Mouse (Mus musculus) left cerebral cortex, adult 11 months (tissue): Measurements from ENCODE around the gene Rai14.

Experiments
- DNase-seq: peaks from one replicate; pipeline ENCODE4 v3.0.0; 2022; ENCODE audit warnings: low spot score

Gene Rai14

GRCm38 (mm10) chr15:10689304-10689703 is 25.1 kb downstream of the Rai14 start:
- no peak for DNase-seq

- no peak for DNase-seq
These were observed 25.7 kb downstream of the Rai14 start for GRCm38 (mm10) chr15:10688686-10689085.

DNA sequence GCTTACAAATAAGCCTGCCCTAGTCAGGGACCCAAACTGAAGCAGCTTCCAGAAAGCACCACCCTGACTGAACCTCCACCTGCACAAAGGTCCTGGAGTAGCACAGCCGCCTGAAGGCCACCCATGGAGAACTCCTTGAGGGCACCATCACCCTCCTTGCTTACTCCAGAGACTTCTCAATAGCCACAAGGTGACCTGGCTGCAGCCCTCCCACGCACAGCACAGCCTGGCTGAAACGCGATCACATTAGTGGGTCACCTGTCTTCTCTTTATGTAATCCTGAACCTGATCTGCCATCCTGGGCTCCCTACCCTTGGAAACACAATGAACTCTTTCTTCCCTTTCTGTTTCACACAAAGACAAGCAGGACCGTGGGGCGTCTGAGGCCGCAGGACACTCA is 27.1 kb downstream of the Rai14 start:
- no peak for DNase-seq

DNA sequence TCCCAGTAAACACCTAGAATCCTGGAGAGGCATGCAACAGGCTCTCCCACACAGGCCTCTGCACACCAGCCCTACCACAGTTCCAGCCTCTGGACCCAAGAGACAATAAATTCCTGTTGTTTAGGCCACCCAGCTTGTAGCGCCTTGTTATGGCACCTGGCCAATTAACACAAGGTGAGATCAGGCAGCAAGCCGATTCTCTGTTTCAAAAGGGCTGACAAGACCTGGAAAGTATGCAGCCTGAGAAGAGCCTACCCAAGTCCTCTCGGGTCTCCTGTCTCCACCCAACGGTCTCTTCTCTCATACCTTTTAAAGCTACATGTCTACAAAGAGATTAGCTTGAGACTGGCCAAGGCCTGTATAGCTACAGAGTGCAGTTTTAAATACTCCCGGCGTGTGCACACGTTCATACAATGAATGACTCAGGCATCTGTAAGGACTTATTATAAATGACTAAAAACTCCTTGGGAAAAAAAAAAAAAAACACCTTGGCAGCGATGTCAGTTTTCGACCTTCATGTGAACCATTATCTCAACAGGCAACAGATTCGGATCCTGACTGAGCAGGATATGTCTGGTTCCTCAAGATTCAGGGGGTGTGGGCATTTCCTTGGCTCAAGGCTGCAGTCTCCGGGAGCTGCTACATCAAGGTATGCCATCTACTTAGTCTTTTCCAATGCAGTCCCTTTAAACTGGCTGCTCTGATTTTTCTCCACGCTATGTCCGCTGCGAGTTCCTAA is 28.6 kb downstream of the Rai14 start:
- DNase-seq = no peak

GRCm38 (mm10) chr15:10683687-10684203 is 30.7 kb downstream of the Rai14 start:
- DNase-seq = no peak

GRCm38 (mm10) chr15:10680514-10680913 is 33.9 kb downstream of the Rai14 start:
- no peak for DNase-seq

GRCm38 (mm10) chr15:10679571-10679970 is 34.9 kb downstream of the Rai14 start:
- no peak for DNase-seq

DNA sequence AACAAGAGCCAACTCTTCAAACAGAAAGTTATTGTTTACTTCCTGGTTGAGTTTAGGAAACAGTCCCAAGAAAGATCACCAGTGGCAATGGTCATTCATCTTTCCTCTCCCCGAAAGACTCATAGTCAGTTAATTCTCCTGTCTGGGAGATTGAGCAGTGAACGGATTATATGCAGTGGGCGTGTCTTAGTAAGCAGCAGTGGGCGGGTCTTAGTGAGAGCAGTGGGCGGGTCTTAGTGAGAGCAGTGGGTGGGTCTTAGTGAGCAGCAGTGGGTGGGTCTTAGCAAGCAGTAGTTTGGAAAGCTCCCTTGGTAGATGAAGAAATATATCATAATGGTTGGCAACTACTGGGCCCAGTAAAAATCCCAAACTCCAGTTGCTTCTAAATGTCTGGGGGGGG is 38.6 kb downstream of the Rai14 start:
- no peak for DNase-seq

- no peak for DNase-seq
These were observed 41.5 kb downstream of the Rai14 start for GRCm38 (mm10) chr15:10672880-10673279.

DNA sequence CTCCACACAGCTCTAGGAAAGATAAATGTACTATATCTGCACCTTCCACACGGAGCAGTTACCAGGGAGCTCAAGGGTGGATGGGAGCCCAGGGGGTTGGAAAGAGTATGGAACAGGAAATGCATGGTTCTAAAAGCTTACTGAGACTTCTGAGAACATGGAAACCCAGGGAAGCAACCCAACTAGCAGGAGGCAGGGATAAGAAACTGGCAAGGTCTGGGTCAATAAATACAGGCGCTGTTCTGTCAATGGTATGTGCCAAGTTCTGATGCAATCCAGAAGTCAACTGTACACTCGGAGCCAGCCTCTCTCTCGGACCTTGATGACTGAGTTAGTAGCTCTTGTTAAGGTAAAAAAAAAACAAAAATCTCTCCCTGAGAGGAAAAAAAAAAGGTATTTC is 42.6 kb downstream of the Rai14 start:
- DNase-seq = no peak

GRCm38 (mm10) chr15:10670107-10670506 is 44.3 kb downstream of the Rai14 start:
- DNase-seq = no peak

DNA sequence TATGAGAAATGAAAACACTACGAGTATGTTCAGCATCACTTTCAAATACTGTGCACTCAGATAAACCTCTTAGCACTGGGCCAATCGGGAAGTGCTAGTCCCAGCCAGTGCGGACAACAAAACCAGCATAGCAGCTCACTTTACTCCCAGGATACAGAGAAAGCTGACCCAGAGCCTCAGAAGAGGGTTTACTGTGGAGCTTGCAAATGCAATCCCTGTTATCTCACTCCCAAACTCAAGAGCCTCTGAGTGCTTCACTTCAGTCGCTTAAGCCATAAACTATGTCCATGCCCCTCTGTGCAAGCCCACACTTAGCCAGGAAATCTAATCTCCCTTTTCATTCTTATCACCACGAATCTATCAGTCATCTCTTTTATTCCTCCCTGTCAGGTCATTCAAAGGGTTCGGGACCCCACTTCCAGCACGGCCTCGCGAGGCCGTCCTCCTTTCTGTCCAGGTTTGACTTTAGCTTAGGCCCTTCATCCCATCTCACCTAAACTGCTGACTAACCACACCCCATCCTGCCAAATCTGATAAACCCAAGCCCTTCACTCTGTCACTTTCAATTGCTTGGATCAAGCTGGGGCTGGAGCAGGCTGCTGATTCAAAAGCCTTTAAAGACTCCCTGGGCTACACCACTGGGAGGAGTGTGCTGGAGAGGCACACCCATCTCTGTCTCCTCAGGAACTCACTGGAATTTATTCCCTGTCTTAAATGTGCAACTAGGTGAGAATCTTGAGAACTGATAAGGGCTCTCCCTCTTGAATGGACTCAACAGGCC is 46.1 kb downstream of the Rai14 start:
- DNase-seq = no peak

GRCm38 (mm10) chr15:10665816-10666215 is 48.6 kb downstream of the Rai14 start:
- DNase-seq = no peak

- no peak for DNase-seq
These were observed 49.9 kb downstream of the Rai14 start for GRCm38 (mm10) chr15:10664529-10664898.

DNA sequence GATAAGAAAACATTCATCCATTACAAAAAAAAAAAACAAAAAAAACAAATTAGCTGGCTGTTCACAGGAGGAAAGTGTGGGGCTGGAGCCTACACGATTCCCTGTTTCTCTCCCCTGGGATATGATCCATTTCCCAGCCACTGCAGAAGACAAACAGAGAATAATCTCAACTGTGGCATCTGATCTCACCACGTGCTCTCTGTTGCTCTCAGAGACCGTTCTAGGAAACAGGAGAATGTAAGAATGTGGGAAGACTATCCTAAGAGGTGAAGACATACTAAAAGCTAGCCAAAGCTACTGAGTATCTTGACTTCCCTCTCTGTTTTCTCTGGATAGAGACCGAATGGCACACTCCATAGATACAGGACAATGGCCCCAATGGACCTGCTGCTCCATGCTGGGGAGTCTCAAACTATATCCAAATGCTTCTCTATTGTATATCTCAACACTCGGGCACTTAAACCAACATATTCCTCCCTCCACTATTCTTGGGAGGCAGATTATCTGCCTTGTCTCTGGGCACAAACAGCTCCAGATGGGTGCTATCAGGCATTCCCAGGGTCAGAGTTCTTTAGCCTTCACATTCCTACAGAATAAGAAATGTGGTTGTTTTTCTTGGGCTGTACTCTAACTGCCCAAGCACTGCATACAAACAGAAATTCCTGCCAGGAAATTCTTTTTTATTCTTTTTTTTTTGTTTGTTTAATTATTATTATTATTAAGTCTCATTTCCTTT is 50.5 kb downstream of the Rai14 start:
- no peak for DNase-seq

DNA sequence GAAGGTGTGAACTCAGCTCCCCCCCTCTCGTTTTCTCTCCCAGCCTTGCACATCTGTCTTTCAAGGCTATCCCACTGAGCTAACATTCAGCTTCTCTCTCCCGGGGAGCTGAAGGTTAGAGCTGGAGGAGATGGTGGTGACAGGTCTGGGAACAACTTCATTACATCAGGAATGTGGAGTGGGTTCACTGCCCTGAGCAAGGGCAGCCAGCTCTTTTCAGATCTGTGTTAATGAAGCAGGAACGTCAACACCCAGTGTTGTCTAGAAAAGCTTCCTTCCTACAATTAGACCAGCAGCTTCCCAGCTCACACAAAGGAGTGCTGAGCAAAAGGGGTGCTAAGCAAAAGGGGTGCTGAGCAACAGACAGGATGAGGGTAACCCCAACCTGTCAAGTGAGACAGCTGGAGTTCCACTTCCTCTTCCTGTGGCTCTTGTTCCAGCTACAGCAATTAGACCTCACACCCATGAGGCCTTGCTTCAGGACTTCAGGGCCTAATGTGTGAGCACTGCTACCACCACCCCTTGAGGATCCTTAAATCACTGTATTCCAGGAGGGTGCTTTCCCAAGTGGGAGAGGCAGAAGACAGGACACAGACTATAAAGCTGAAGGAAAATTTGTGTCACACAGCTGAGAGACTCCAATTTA is 52.3 kb downstream of the Rai14 start:
- no peak for DNase-seq

DNA sequence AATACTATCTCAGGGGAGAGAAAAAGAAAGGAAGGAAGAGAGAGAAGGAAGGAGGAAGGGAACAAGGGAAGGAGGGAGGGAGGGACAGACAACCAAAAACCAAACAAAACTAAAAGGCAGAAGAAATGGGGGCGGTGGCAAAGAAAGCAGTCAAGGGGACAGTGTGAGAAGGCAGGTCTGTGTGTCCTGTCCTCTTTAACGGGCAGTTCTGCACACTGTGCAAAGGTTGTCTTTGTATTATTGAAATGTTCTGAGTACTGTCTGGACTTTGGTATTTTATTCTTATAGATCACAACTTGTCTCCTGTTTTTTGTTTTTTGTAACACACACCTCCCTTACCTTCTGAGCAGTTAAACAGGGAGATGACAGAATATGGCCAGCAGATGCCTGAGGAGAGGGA is 55.6 kb downstream of the Rai14 start:
- DNase-seq = no peak

- DNase-seq = no peak
These were observed 58.3 kb downstream of the Rai14 start for GRCm38 (mm10) chr15:10656146-10656545.

DNA sequence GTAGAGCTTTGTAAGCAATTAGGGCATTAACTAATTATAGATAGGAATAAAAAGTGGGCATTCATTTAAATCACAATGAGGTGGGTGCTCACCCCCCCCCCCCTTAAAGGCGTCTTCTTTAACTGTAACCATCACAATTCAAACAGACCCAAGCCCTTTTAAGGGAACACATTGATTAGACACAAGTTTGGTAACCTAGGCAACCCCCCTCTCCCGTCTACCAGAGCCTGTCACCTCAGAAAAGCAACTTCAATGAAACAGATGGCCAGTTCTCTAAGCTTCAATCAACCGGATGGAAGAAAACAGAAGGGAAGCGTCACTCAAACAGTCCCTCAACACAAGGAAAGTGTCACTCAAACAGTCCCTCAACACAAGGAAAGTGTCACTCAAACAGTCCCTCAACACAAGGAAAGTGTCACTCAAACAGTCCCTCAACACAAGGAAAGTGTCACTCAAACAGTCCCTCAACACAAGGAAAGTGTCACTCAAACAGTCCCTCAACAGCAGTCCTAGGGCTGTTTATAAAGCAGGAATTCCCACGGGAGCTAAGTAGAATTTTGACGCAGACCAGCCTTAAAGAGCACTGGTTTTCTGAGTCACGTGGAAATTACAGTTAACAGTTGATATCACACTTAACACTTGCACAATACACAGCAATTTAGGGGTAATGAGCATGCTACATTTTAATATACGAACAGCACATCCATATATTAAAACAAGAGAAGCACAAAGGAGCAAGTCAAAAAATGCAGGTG is 59.1 kb downstream of the Rai14 start:
- DNase-seq = no peak

- no peak for DNase-seq
These were observed 59.7 kb downstream of the Rai14 start for GRCm38 (mm10) chr15:10654696-10655095.

DNA sequence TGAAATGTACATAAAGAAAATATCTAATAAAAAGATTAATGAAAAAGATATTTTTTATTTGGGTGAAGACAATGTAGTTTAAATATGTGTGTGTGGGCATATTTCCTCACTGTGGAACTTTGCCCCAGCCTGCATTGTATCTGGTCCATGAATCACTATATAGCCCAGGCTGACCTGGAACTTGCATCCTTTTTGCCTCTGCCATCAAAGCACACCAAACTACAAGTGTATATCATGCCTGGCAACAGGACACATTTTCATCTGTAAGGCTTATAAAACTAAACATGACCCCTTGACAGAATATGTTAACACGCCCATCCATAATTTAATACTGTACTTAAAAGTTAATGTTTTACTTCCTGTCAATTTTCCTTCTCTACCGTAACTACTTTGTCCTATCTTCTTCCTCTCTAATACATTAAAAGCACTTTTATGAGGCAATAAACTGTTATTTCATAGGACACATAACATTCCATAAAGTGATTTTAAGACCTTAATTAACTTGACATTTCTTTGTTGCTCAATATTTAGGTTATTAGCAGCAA is 61.4 kb downstream of the Rai14 start:
- no peak for DNase-seq
